Mouse (Mus musculus) cortical plate, adult 2 months (tissue): ENCODE results near the gene Stx1b. TPM values are rescaled to one million over a fixed set of nuclear protein-coding genes. Genes with fewer than 3 reads are reported as not detected.
A peak's percentile ranks its signal among the peaks of the same experiment; 100 is the strongest.

ENCODE experiments used
- H3K27ac ChIP-seq: fragments of 200-500 bp; 2 replicates; pipeline ENCODE4 v1.5.1; 2012; ENCODE audit warnings: low read length, control low read depth, inconsistent platforms; ENCODE audit not compliant: insufficient read depth
- H3K4me1 ChIP-seq: fragments of 200-500 bp; 2 replicates; pipeline ENCODE4 v1.6.1; 2011; ENCODE audit warnings: low read length; ENCODE audit not compliant: control insufficient read depth, insufficient read depth
- H3K4me3 ChIP-seq: fragments of 200-500 bp; 2 replicates; pipeline ENCODE4 v1.5.1; 2011; ENCODE audit warnings: mild to moderate bottlenecking, low read length, control low read depth; ENCODE audit not compliant: insufficient read depth
- CTCF ChIP-seq: fragments of 200-500 bp; IDR thresholded peaks from 2 replicates; pipeline ENCODE4 v1.5.1; 2011; ENCODE audit warnings: mild to moderate bottlenecking, control low read depth, low read length; ENCODE audit not compliant: insufficient read depth; ENCODE audit errors: extremely low read depth
- POLR2A ChIP-seq: fragments of 200-500 bp; IDR thresholded peaks from 2 replicates; pipeline ENCODE4 v1.6.1; 2011; ENCODE audit warnings: mild to moderate bottlenecking, low read length, control low read depth; ENCODE audit not compliant: insufficient read depth; ENCODE audit errors: extremely low read depth
- polyA plus RNA-seq: library from polyadenylated mRNA; depleted of rRNA; stranded (reverse); fragments of >200 nt; gene quantifications from 2 replicates; pipeline ENCODE4 v1.2.3, GENCODE M21; 2012

The Stx1b gene
- polyA plus RNA-seq, 1 experiment = 383 TPM

GRCm38 (mm10) chr7:127809846-127810245 lies 14.5 kb downstream of the Stx1b start:
- Histone ChIP-seq H3K4me3 (no peak overlapping the region), H3K27ac (no peak overlapping the region), H3K4me1 (peaks cover 2% of the 10 kb centered on the region; the same call in 1 of the 2 replicates)
- TF ChIP-seq POLR2A (no peak), CTCF (no peak)

GRCm38 (mm10) chr7:127808821-127809220 lies 15.5 kb downstream of the Stx1b start:
- H3K4me1 ChIP-seq = no peaks in the 10 kb centered on the region
- no peak for TF ChIP-seq CTCF
- TF ChIP-seq POLR2A = no peak
- no peak overlapping the region for H3K4me3 ChIP-seq
- H3K27ac ChIP-seq = no peak overlapping the region

- Histone ChIP-seq H3K4me3 (no peak overlapping the region), H3K27ac (peak overlapping the region; percentile 48; the same call in 1 of the 2 replicates), H3K4me1 (no peaks in the 10 kb centered on the region)
- no peak for TF ChIP-seq CTCF
- TF ChIP-seq POLR2A = no peak; the same call in 1 of the 2 replicates
Measured at GRCm38 (mm10) chr7:127802313-127802712, 22.0 kb downstream of the Stx1b start.

GRCm38 (mm10) chr7:127801010-127801621 lies 23.2 kb downstream of the Stx1b start:
- H3K4me1 ChIP-seq = no peaks in the 10 kb centered on the region
- TF ChIP-seq CTCF = no peak
- peak; percentile 17; the same call in 1 of the 2 replicates for TF ChIP-seq POLR2A
- peak overlapping the region; percentile 47; the same call in 1 of the 2 replicates for H3K27ac ChIP-seq
- no peak overlapping the region; the same call in 1 of the 2 replicates for H3K4me3 ChIP-seq

GRCm38 (mm10) chr7:127800435-127801009 lies 23.8 kb downstream of the Stx1b start, which contains the start of gene Hsd3b7:
Gene Hsd3b7, plus strand, starts transcription at chr7:127800604.
- Histone ChIP-seq H3K4me3 (peak within 1 kb of the TSS; percentile 27), H3K4me1 (no peaks in the 10 kb centered on the region), H3K27ac (peak within 1 kb of the TSS; percentile 47; the same call in 1 of the 2 replicates)
- peak; percentile 67 for TF ChIP-seq POLR2A
- TF ChIP-seq CTCF = peak; percentile 75

- no peak overlapping the region for H3K27ac ChIP-seq
- H3K4me3 ChIP-seq = no peak overlapping the region
- TF ChIP-seq CTCF = no peak
- TF ChIP-seq POLR2A = no peak
- H3K4me1 ChIP-seq = no peaks in the 10 kb centered on the region
Measured at GRCm38 (mm10) chr7:127799738-127800137, 24.6 kb downstream of the Stx1b start.

- no peak overlapping the region for H3K4me3 ChIP-seq
- TF ChIP-seq CTCF (no peak), POLR2A (no peak)
- H3K4me1 ChIP-seq = no peaks in the 10 kb centered on the region
- no peak overlapping the region for H3K27ac ChIP-seq
Measured at GRCm38 (mm10) chr7:127799211-127799610, 25.1 kb downstream of the Stx1b start.

- H3K4me3 ChIP-seq = no peak overlapping the region
- H3K27ac ChIP-seq = no peak overlapping the region
- TF ChIP-seq POLR2A = no peak
- TF ChIP-seq CTCF = no peak
- H3K4me1 ChIP-seq = no peaks in the 10 kb centered on the region
Measured at GRCm38 (mm10) chr7:127798591-127798990, 25.8 kb downstream of the Stx1b start.

GRCm38 (mm10) chr7:127797076-127797845 lies 27.1 kb downstream of the Stx1b start:
- Histone ChIP-seq H3K27ac (no peak overlapping the region), H3K4me1 (no peaks in the 10 kb centered on the region), H3K4me3 (no peak overlapping the region)
- no peak for TF ChIP-seq CTCF
- TF ChIP-seq POLR2A = no peak

- Histone ChIP-seq H3K4me1 (no peaks in the 10 kb centered on the region), H3K27ac (no peak within 1 kb of the TSS), H3K4me3 (no peak within 1 kb of the TSS)
- TF ChIP-seq POLR2A = no peak
- no peak for TF ChIP-seq CTCF
Measured at GRCm38 (mm10) chr7:127785308-127785707, 39.0 kb downstream of the Stx1b start, which contains the start of gene Gm49388. Gene Gm49388, plus strand, starts transcription at chr7:127785608.
